Mouse (Mus musculus) brain, embryonic 14.5 days (tissue): ENCODE measurements around the gene Itpr2.

ENCODE experiments used
- CTCF ChIP-seq: fragments of 200-500 bp; IDR thresholded peaks from 2 replicates; pipeline ENCODE4 v1.5.1; 2012; ENCODE audit warnings: inconsistent platforms, mild to moderate bottlenecking, moderate library complexity, borderline replicate concordance; ENCODE audit not compliant: insufficient read depth, insufficient read length; ENCODE audit errors: extremely low read depth
- POLR2A ChIP-seq: fragments of 200-500 bp; IDR thresholded peaks from 2 replicates; pipeline ENCODE4 v1.6.1; 2012; ENCODE audit warnings: mild to moderate bottlenecking, inconsistent platforms, borderline replicate concordance; ENCODE audit not compliant: poor library complexity, insufficient read depth, insufficient read length, severe bottlenecking; ENCODE audit errors: extremely low read depth

DNA sequence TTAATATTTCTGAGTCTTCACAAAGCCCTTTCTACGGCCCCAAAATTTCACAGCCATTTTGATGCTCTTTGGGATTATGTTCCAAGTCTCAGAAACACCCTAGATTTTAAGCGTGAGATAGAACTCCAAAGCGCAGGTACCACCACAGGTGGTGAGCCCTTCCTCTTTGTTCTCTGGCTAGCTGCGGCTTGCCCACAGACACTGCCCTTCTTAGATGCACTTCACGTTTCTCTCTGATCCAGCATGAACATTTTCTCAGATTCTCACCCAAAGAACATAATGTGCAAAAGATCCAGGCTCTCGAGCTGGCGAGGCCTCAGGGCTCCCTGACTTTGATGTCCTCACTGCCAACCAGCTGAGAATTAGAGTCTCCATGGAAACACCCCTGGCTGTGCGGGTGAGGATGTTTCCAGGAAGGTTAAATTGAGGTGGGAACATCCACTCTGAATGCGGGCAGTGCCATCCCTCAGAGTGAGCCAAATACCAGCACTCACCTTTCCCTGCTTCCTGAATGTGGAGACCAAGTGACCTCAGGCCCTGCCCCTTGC is 149.7 kb downstream of the Itpr2 start:
- TF ChIP-seq POLR2A = no peak
- TF ChIP-seq CTCF = no peak
